ENCODE assay signal across 13 mouse cellular contexts in genomic region chr6:70954040-70954439, GRCm38 (mm10). TPM values are rescaled to one million over a fixed set of nuclear protein-coding genes. Genes with fewer than 3 reads are reported as not detected.
DNase-seq lines count a peak whose midpoint lies in the region; ATAC-seq lines count a peak whose summit lies in the region.
"Had no signal": no experiment of that assay in that cellular context is flagged by ENCODE, and none has a peak within 500 bp of the region (broad histone marks: within the 10 kb centered on the region; RNA-seq: fewer than 3 reads in every experiment).

No protein-coding gene starts in this region.

- peaks cover 67% of the 10 kb centered on the region for H3K27me3 ChIP-seq in forebrain, embryonic 13.5 days
- H3K27me3 ChIP-seq in forebrain, embryonic 16.5 days (replicated peaks; ENCODE audit: control insufficient read depth, insufficient read depth, low read length) = peaks cover 53% of the 10 kb centered on the region
- H3K27me3 ChIP-seq in limb, embryonic 11.5 days (ENCODE audit: control insufficient read depth, insufficient read depth, low read length) = peaks cover 54% of the 10 kb centered on the region
- peaks cover 69% of the 10 kb centered on the region for H3K27me3 ChIP-seq in limb, embryonic 10.5 days (ENCODE audit: low read depth, poor library complexity, severe bottlenecking)

- no peak overlapping the region for H3K27ac ChIP-seq in forebrain, embryonic 13.5 days
- H3K27ac ChIP-seq in forebrain, embryonic 16.5 days (ENCODE audit: low read length) = no peak overlapping the region
- no peak overlapping the region for H3K27ac ChIP-seq in limb, embryonic 11.5 days (replicated peaks; ENCODE audit: low read depth, low read length)
- no peak overlapping the region for H3K27ac ChIP-seq in limb, embryonic 10.5 days
- H3K27ac ChIP-seq: limb, embryonic 15.5 days; neural tube, embryonic 12.5 days had no signal

- H3K9ac ChIP-seq in forebrain, embryonic 13.5 days = no peak overlapping the region
- no peak overlapping the region for H3K9ac ChIP-seq in forebrain, embryonic 16.5 days (replicated peaks; ENCODE audit: low read depth, low read length)
- no peak overlapping the region for H3K9ac ChIP-seq in limb, embryonic 11.5 days (ENCODE audit: low read length)
- H3K9ac ChIP-seq: limb, embryonic 15.5 days; neural tube, embryonic 12.5 days had no signal

- H3K9me3 ChIP-seq in forebrain, embryonic 13.5 days (replicated peaks) = no peaks in the 10 kb centered on the region
- no peaks in the 10 kb centered on the region for H3K9me3 ChIP-seq in forebrain, embryonic 16.5 days (ENCODE audit: control insufficient read depth, low read length)
- H3K9me3 ChIP-seq in limb, embryonic 11.5 days (ENCODE audit: control insufficient read depth, low read length) = no peaks in the 10 kb centered on the region
- no peaks in the 10 kb centered on the region for H3K9me3 ChIP-seq in limb, embryonic 10.5 days (replicated peaks)
- H3K9me3 ChIP-seq: limb, embryonic 15.5 days; neural tube, embryonic 12.5 days had no signal

- DNase-seq in limb, embryonic 11.5 days (ENCODE audit: low spot score) = peak; percentile 43
- no peak for DNase-seq in limb, embryonic 10.5 days (ENCODE audit: low spot score)
- peak; percentile 8 for DNase-seq in MN1 (ENCODE audit: low spot score)
- DNase-seq in kidney, postnatal 25 days = peak; percentile 43 to 51
- DNase-seq in gastrocnemius, adult 8-10 months (ENCODE audit: low spot score in 2 of 2) = no peak
- DNase-seq: thymus, postnatal 25 days had no signal

- 0 out of 2 replicates have a peak, but pooled peaks have one; percentile 40 for ATAC-seq in forebrain, embryonic 13.5 days
- ATAC-seq in forebrain, embryonic 16.5 days = no peak
- no peak for ATAC-seq in limb, embryonic 11.5 days (ENCODE audit: insufficient number of reproducible peaks, low FRiP score, low TSS enrichment, low read depth)
- ATAC-seq in megakaryocyte, adult 5-6 weeks (ENCODE audit: poor library complexity, severe bottlenecking) = no peak

- H3K4me3 ChIP-seq in forebrain, embryonic 13.5 days = no peak overlapping the region
- no peak overlapping the region for H3K4me3 ChIP-seq in forebrain, embryonic 16.5 days (replicated peaks; ENCODE audit: low read length)
- no peak overlapping the region for H3K4me3 ChIP-seq in limb, embryonic 11.5 days (ENCODE audit: low read depth, low read length)
- no peak overlapping the region for H3K4me3 ChIP-seq in limb, embryonic 10.5 days
- H3K4me3 ChIP-seq: limb, embryonic 15.5 days; neural tube, embryonic 12.5 days had no signal

- peaks cover 15% of the 10 kb centered on the region for H3K4me1 ChIP-seq in forebrain, embryonic 13.5 days
- peaks cover 12% of the 10 kb centered on the region for H3K4me1 ChIP-seq in forebrain, embryonic 16.5 days (replicated peaks; ENCODE audit: control insufficient read depth, insufficient read depth, low read length)
- peaks cover 6% of the 10 kb centered on the region; the same call in 1 of the 2 replicates for H3K4me1 ChIP-seq in limb, embryonic 11.5 days (ENCODE audit: control insufficient read depth, insufficient read depth, low read length)
- peaks cover 13% of the 10 kb centered on the region for H3K4me1 ChIP-seq in limb, embryonic 10.5 days

- no peaks in the 10 kb centered on the region for H3K36me3 ChIP-seq in forebrain, embryonic 13.5 days (ENCODE audit: poor library complexity, severe bottlenecking)
- no peaks in the 10 kb centered on the region for H3K36me3 ChIP-seq in forebrain, embryonic 16.5 days (ENCODE audit: control insufficient read depth, insufficient read depth)
- no peaks in the 10 kb centered on the region for H3K36me3 ChIP-seq in limb, embryonic 11.5 days (ENCODE audit: control insufficient read depth, insufficient read depth, low read length)
- no peaks in the 10 kb centered on the region for H3K36me3 ChIP-seq in limb, embryonic 10.5 days
- H3K36me3 ChIP-seq: limb, embryonic 15.5 days; neural tube, embryonic 12.5 days had no signal

- 6% methylated on average over 6 of the region's 6 CpGs for WGBS in forebrain, embryonic 13.5 days
- WGBS in forebrain, embryonic 16.5 days = 9% methylated on average over 6 of the region's 6 CpGs
- WGBS in limb, embryonic 11.5 days = 20% methylated on average over 6 of the region's 6 CpGs
- 16% methylated on average over 6 of the region's 6 CpGs for WGBS in limb, embryonic 10.5 days

- H3K4me2 ChIP-seq in forebrain, embryonic 13.5 days = no peak overlapping the region
- no peak overlapping the region for H3K4me2 ChIP-seq in forebrain, embryonic 16.5 days (ENCODE audit: low read length)
- no peak overlapping the region for H3K4me2 ChIP-seq in limb, embryonic 11.5 days (ENCODE audit: low read depth, severe bottlenecking)
- H3K4me2 ChIP-seq: limb, embryonic 15.5 days; neural tube, embryonic 12.5 days had no signal

RNA-seq across cellular contexts. Expression of gene Foxi3, which starts 2.3 kb away (rescaled TPM):
- not detected in 2 replicates for polyA plus RNA-seq in forebrain, embryonic 13.5 days (2015; fragmentation: Nextera tagmentation; extraction: Ambion mirVana)
- not detected in 2 replicates for polyA plus RNA-seq in forebrain, embryonic 16.5 days (2015; fragmentation: Nextera tagmentation; extraction: Ambion mirVana)
- polyA plus RNA-seq in limb, embryonic 11.5 days (2014; fragmentation: Nextera tagmentation; extraction: Ambion mirVana) = 0.19 TPM in 1 of 2 replicates, not detected in the other
- not detected in 2 replicates for polyA plus RNA-seq in limb, embryonic 10.5 days (2016; fragmentation: Nextera tagmentation; extraction: Ambion mirVana)
- not detected in 2 replicates for total RNA-seq in megakaryocyte, adult 5-6 weeks (2015)
- total RNA-seq in megakaryocyte, adult 5-6 weeks (2017) = not detected in 2 replicates
- total RNA-seq in gastrocnemius, adult 8-10 months (2022) = not detected
- total RNA-seq: MEL had no signal
- polyA plus RNA-seq: heart, embryonic 16.5 days; neural tube, embryonic 12.5 days had no signal

RNA-seq across cellular contexts. Expression of gene Tex37, which starts 35.3 kb away (rescaled TPM):
- not detected in 2 replicates for polyA plus RNA-seq in forebrain, embryonic 13.5 days (2015; fragmentation: Nextera tagmentation; extraction: Ambion mirVana)
- polyA plus RNA-seq in forebrain, embryonic 16.5 days (2015; fragmentation: Nextera tagmentation; extraction: Ambion mirVana) = not detected in 2 replicates
- polyA plus RNA-seq in limb, embryonic 11.5 days (2014; fragmentation: Nextera tagmentation; extraction: Ambion mirVana) = not detected in 2 replicates
- not detected in 2 replicates for polyA plus RNA-seq in limb, embryonic 10.5 days (2016; fragmentation: Nextera tagmentation; extraction: Ambion mirVana)
- not detected in 2 replicates for total RNA-seq in megakaryocyte, adult 5-6 weeks (2015)
- total RNA-seq in megakaryocyte, adult 5-6 weeks (2017) = not detected in 2 replicates
- not detected for total RNA-seq in gastrocnemius, adult 8-10 months (2022)
- total RNA-seq: MEL had no signal
- polyA plus RNA-seq: heart, embryonic 16.5 days; limb, embryonic 15.5 days; neural tube, embryonic 12.5 days had no signal

Comparison
In these comparisons a context has a peak if more than half of its experiments do, and no peak if none do; other contexts are left out.
1. DNase-seq: peak in limb, embryonic 11.5 days (single experiment), MN1 (single experiment) and kidney, postnatal 25 days (2 of 2); none in limb, embryonic 10.5 days (single experiment) and gastrocnemius, adult 8-10 months (0 of 2).